Mouse (Mus musculus) hindbrain, embryonic 11.5 days (tissue): ENCODE data around the gene Fgfr2. TPM values are rescaled to one million over a fixed set of nuclear protein-coding genes. Genes with fewer than 3 reads are reported as not detected.

ENCODE experiments used
- ATAC-seq: fragments of 200-750 bp; cut with Nextera tagmentation; 2 replicates; pipeline ENCODE4 v1.8.0; 2017; ENCODE audit warnings: mild to moderate bottlenecking, moderate TSS enrichment, moderate library complexity; ENCODE audit not compliant: low FRiP score
- DNase-seq: peaks from one replicate; pipeline ENCODE4 v3.0.0-alpha.2; 2015; ENCODE audit warnings: low spot score
- H3K27ac ChIP-seq: fragments of 300-500 bp; sonication (generic); 2 replicates; pipeline ENCODE4 v1.5.1; 2014; ENCODE audit warnings: mild to moderate bottlenecking, low read depth, low read length
- H3K27me3 ChIP-seq: fragments of 300-500 bp; sonication (generic); 2 replicates; pipeline ENCODE4 v1.6.1; 2014; ENCODE audit warnings: mild to moderate bottlenecking, low read length, moderate library complexity, mixed read lengths; ENCODE audit not compliant: control insufficient read depth, insufficient read depth
- H3K36me3 ChIP-seq: fragments of 300-500 bp; sonication (generic); 2 replicates; pipeline ENCODE4 v1.6.1; 2014; ENCODE audit warnings: mild to moderate bottlenecking, low read length, moderate library complexity, mixed read lengths; ENCODE audit not compliant: control insufficient read depth, insufficient read depth
- H3K4me1 ChIP-seq: fragments of 300-500 bp; sonication (generic); replicated peaks from 2 replicates; pipeline ENCODE4 v1.6.1; 2014; ENCODE audit warnings: low read length, mixed read lengths; ENCODE audit not compliant: control insufficient read depth, insufficient read depth
- H3K4me2 ChIP-seq: fragments of 300-500 bp; sonication (generic); replicated peaks from 2 replicates; pipeline ENCODE4 v1.6.1; 2014; ENCODE audit warnings: mild to moderate bottlenecking, low read depth, low read length
- H3K4me3 ChIP-seq: fragments of 300-500 bp; sonication (generic); 2 replicates; pipeline ENCODE4 v1.5.1; 2014; ENCODE audit warnings: low read depth, low read length
- H3K9ac ChIP-seq: fragments of 300-500 bp; sonication (generic); 2 replicates; pipeline ENCODE4 v1.6.1; 2014; ENCODE audit warnings: low read depth, low read length
- H3K9me3 ChIP-seq: fragments of 300-500 bp; sonication (generic); 2 replicates; pipeline ENCODE4 v1.6.1; 2016; ENCODE audit warnings: low read length; ENCODE audit not compliant: control insufficient read depth
- WGBS: fragments of 180-500 bp; shearing (Covaris S2); extraction: QIAGEN DNeasy Blood & Tissue Kit; methylation state at CpG from one replicate; pipeline ENCODE4 v1.1.7; 2014; 5-methylcytosine and 5-hydroxymethylcytosine counted together
- polyA plus RNA-seq: library from polyadenylated mRNA; unstranded; fragments of >200 nt; fragmentation: Nextera tagmentation; extraction: Ambion mirVana; gene quantifications from 2 replicates; pipeline ENCODE4 v1.2.1, GENCODE M21; 2014

Fgfr2 gene
- polyA plus RNA-seq, 1 experiment from 2014 or later = 71.3 TPM

- no peak for DNase-seq
- Histone ChIP-seq H3K27me3 (no peaks in the 10 kb centered on the region), H3K9me3 (no peaks in the 10 kb centered on the region), H3K36me3 (0 out of 2 replicates have a peak, but pooled peaks cover 2% of the 10 kb centered on the region), H3K4me3 (no peak overlapping the region), H3K4me2 (no peak overlapping the region), H3K27ac (no peak overlapping the region), H3K9ac (no peak overlapping the region), H3K4me1 (peaks cover 28% of the 10 kb centered on the region)
- WGBS = 91% methylated on average over 6 of the region's 6 CpGs
- ATAC-seq = no peak
Measured at GRCm38 (mm10) chr7:132245730-132246129, 877.4 kb downstream of the Fgfr2 start.

GRCm38 (mm10) chr7:132244637-132245036 is 878.5 kb downstream of the Fgfr2 start:
- ATAC-seq (no peak), DNase-seq (no peak)
- 90% methylated on average over 14 of the region's 14 CpGs for WGBS
- 0 out of 2 replicates have a peak, but pooled peaks cover 2% of the 10 kb centered on the region for H3K36me3 ChIP-seq
- H3K4me2 ChIP-seq = no peak overlapping the region
- H3K4me3 ChIP-seq = no peak overlapping the region
- no peak overlapping the region for H3K9ac ChIP-seq
- peaks cover 26% of the 10 kb centered on the region for H3K4me1 ChIP-seq
- no peaks in the 10 kb centered on the region for H3K27me3 ChIP-seq
- H3K27ac ChIP-seq = no peak overlapping the region
- H3K9me3 ChIP-seq = no peaks in the 10 kb centered on the region

- Histone ChIP-seq H3K27me3 (no peaks in the 10 kb centered on the region), H3K36me3 (0 out of 2 replicates have a peak, but pooled peaks cover 5% of the 10 kb centered on the region), H3K9ac (no peak overlapping the region), H3K9me3 (no peaks in the 10 kb centered on the region), H3K27ac (no peak overlapping the region), H3K4me2 (no peak overlapping the region), H3K4me1 (peaks cover 17% of the 10 kb centered on the region), H3K4me3 (no peak overlapping the region)
- 83% methylated on average over 5 of the region's 5 CpGs for WGBS
- no peak for DNase-seq
- ATAC-seq = no peak
Measured at GRCm38 (mm10) chr7:132243225-132243624, 879.9 kb downstream of the Fgfr2 start.

- ATAC-seq (peak; percentile 53; the same call in 1 of the 2 replicates), DNase-seq (no peak)
- H3K27ac ChIP-seq = no peak overlapping the region
- H3K27me3 ChIP-seq = no peaks in the 10 kb centered on the region
- WGBS = 55% methylated on average over 4 of the region's 4 CpGs
- no peak overlapping the region for H3K9ac ChIP-seq
- H3K4me1 ChIP-seq = peaks cover 15% of the 10 kb centered on the region
- no peak overlapping the region for H3K4me3 ChIP-seq
- H3K9me3 ChIP-seq = no peaks in the 10 kb centered on the region
- H3K4me2 ChIP-seq = no peak overlapping the region
- 0 out of 2 replicates have a peak, but pooled peaks cover 7% of the 10 kb centered on the region for H3K36me3 ChIP-seq
Measured at GRCm38 (mm10) chr7:132242617-132243141, 880.5 kb downstream of the Fgfr2 start.

- Histone ChIP-seq H3K9ac (no peak overlapping the region), H3K36me3 (0 out of 2 replicates have a peak, but pooled peaks cover 7% of the 10 kb centered on the region), H3K27me3 (no peaks in the 10 kb centered on the region), H3K27ac (no peak overlapping the region), H3K9me3 (no peaks in the 10 kb centered on the region), H3K4me2 (no peak overlapping the region), H3K4me1 (no peaks in the 10 kb centered on the region), H3K4me3 (no peak overlapping the region)
- 86% methylated on average over 3 of the region's 3 CpGs for WGBS
- ATAC-seq (no peak), DNase-seq (no peak)
Measured at GRCm38 (mm10) chr7:132238921-132239320, 884.2 kb downstream of the Fgfr2 start.

GRCm38 (mm10) chr7:132237191-132237590 is 886.0 kb downstream of the Fgfr2 start:
- no peaks in the 10 kb centered on the region for H3K9me3 ChIP-seq
- no peak overlapping the region for H3K9ac ChIP-seq
- 89% methylated on average over 4 of the region's 4 CpGs for WGBS
- no peak overlapping the region for H3K4me2 ChIP-seq
- H3K4me3 ChIP-seq = no peak overlapping the region
- H3K4me1 ChIP-seq = no peaks in the 10 kb centered on the region
- ATAC-seq (no peak), DNase-seq (no peak)
- H3K27me3 ChIP-seq = no peaks in the 10 kb centered on the region
- no peak overlapping the region for H3K27ac ChIP-seq
- 0 out of 2 replicates have a peak, but pooled peaks cover 7% of the 10 kb centered on the region for H3K36me3 ChIP-seq

GRCm38 (mm10) chr7:132236789-132237188 is 886.4 kb downstream of the Fgfr2 start:
- Histone ChIP-seq H3K9ac (no peak overlapping the region), H3K36me3 (0 out of 2 replicates have a peak, but pooled peaks cover 7% of the 10 kb centered on the region), H3K4me3 (no peak overlapping the region), H3K27me3 (no peaks in the 10 kb centered on the region), H3K4me2 (no peak overlapping the region), H3K9me3 (no peaks in the 10 kb centered on the region), H3K4me1 (no peaks in the 10 kb centered on the region), H3K27ac (no peak overlapping the region)
- DNase-seq (no peak), ATAC-seq (no peak)
- 82% methylated on average over 8 of the region's 8 CpGs for WGBS

GRCm38 (mm10) chr7:132234250-132234649 is 888.9 kb downstream of the Fgfr2 start:
- H3K27ac ChIP-seq = no peak overlapping the region
- 61% methylated on average over 3 of the region's 3 CpGs for WGBS
- no peak for ATAC-seq
- H3K36me3 ChIP-seq = 0 out of 2 replicates have a peak, but pooled peaks cover 5% of the 10 kb centered on the region
- no peak overlapping the region for H3K4me2 ChIP-seq
- H3K9me3 ChIP-seq = no peaks in the 10 kb centered on the region
- H3K9ac ChIP-seq = no peak overlapping the region
- no peak for DNase-seq
- no peaks in the 10 kb centered on the region for H3K4me1 ChIP-seq
- H3K4me3 ChIP-seq = no peak overlapping the region
- H3K27me3 ChIP-seq = no peaks in the 10 kb centered on the region

- H3K27ac ChIP-seq = no peak overlapping the region
- no peaks in the 10 kb centered on the region for H3K4me1 ChIP-seq
- H3K4me2 ChIP-seq = no peak overlapping the region
- ATAC-seq (no peak), DNase-seq (no peak)
- WGBS = 77% methylated on average over 4 of the region's 4 CpGs
- no peak overlapping the region for H3K9ac ChIP-seq
- 0 out of 2 replicates have a peak, but pooled peaks cover 2% of the 10 kb centered on the region for H3K36me3 ChIP-seq
- H3K9me3 ChIP-seq = no peaks in the 10 kb centered on the region
- H3K4me3 ChIP-seq = no peak overlapping the region
- H3K27me3 ChIP-seq = no peaks in the 10 kb centered on the region
Measured at GRCm38 (mm10) chr7:132233732-132234131, 889.4 kb downstream of the Fgfr2 start.
